Comparison of ENCODE assay signal across 9 mouse cellular contexts in genomic region chr14:75761028-75761805, GRCm38 (mm10). TPM values are rescaled to one million over a fixed set of nuclear protein-coding genes. Genes with fewer than 3 reads are reported as not detected.
DNase-seq lines count a peak whose midpoint lies in the region; ATAC-seq and TF ChIP-seq lines count a peak whose summit lies in the region.
"Had no signal": no experiment of that assay in that cellular context is flagged by ENCODE, and none has a peak within 500 bp of the region (broad histone marks: within the 10 kb centered on the region; RNA-seq: fewer than 3 reads in every experiment).

No protein-coding gene starts in this region.

- TF ChIP-seq CTCF in CH12.LX (conservative IDR thresholded peaks at IDR 0.05 in 1 of 2, IDR thresholded peaks at IDR 0.05 in 1 of 2; ENCODE audit: low read depth in 2 of 2, low read length in 2 of 2) = peak; percentile 78

- H3K4me1 ChIP-seq in hindbrain, embryonic 11.5 days (replicated peaks; ENCODE audit: control insufficient read depth, insufficient read depth, low read length) = no peaks in the 10 kb centered on the region
- H3K4me1 ChIP-seq in hindbrain, embryonic 13.5 days (replicated peaks) = no peaks in the 10 kb centered on the region
- H3K4me1 ChIP-seq in CH12.LX (ENCODE audit: control insufficient read depth in 1 of 2, insufficient read depth in 2 of 2) = peaks cover 0 to 8% of the 10 kb centered on the region in 2 experiments; a peak in 3 of 4 replicates
- no peaks in the 10 kb centered on the region for H3K4me1 ChIP-seq in midbrain, embryonic 16.5 days (ENCODE audit: control insufficient read depth, insufficient read depth, low read length)
- H3K4me1 ChIP-seq: embryonic facial prominence, embryonic 15.5 days had no signal

- no peak for TF ChIP-seq EP300 in CH12.LX (IDR thresholded peaks at IDR 0.05; ENCODE audit: low read length)

- in situ Hi-C loops in CH12.LX (cut with MboI; ENCODE audit: low pct_ligation_motif_present, low pct_unique_long_range_greater_than_20kb, low sequenced_read_pairs) = no loop called here

- 66% methylated on average over 10 of the region's 10 CpGs for WGBS in hindbrain, embryonic 11.5 days
- WGBS in hindbrain, embryonic 13.5 days = 64% methylated on average over 10 of the region's 10 CpGs
- 64% methylated on average over 10 of the region's 10 CpGs for WGBS in midbrain, embryonic 16.5 days

- H3K4me2 ChIP-seq in hindbrain, embryonic 11.5 days (replicated peaks; ENCODE audit: low read depth, low read length) = no peak overlapping the region
- H3K4me2 ChIP-seq in hindbrain, embryonic 13.5 days = no peak overlapping the region
- no peak overlapping the region for H3K4me2 ChIP-seq in CH12.LX (ENCODE audit: insufficient read depth, low read depth, poor library complexity, severe bottlenecking)
- no peak overlapping the region for H3K4me2 ChIP-seq in midbrain, embryonic 16.5 days (ENCODE audit: low read length)
- H3K4me2 ChIP-seq: embryonic facial prominence, embryonic 15.5 days had no signal

- TF ChIP-seq RAD21 in CH12.LX (IDR thresholded peaks at IDR 0.05; ENCODE audit: low read depth, low read length) = peak; percentile 70

- H3K9me3 ChIP-seq in hindbrain, embryonic 11.5 days (ENCODE audit: control insufficient read depth, low read length) = no peaks in the 10 kb centered on the region
- H3K9me3 ChIP-seq in hindbrain, embryonic 13.5 days = no peaks in the 10 kb centered on the region
- no peaks in the 10 kb centered on the region for H3K9me3 ChIP-seq in CH12.LX (replicated peaks; ENCODE audit: low read length)
- H3K9me3 ChIP-seq in midbrain, embryonic 16.5 days (replicated peaks; ENCODE audit: control insufficient read depth, low read length, poor library complexity, severe bottlenecking) = no peaks in the 10 kb centered on the region
- H3K9me3 ChIP-seq: embryonic facial prominence, embryonic 15.5 days had no signal

- no peaks in the 10 kb centered on the region for H3K79me2 ChIP-seq in CH12.LX (replicated peaks; ENCODE audit: control insufficient read depth, extremely low read depth, insufficient read depth, poor library complexity, severe bottlenecking)

- H3K4me3 ChIP-seq in hindbrain, embryonic 11.5 days (ENCODE audit: low read depth, low read length) = no peak overlapping the region
- no peak overlapping the region for H3K4me3 ChIP-seq in hindbrain, embryonic 13.5 days
- H3K4me3 ChIP-seq in CH12.LX (replicated peaks in 1 of 3; ENCODE audit: low read depth in 2 of 3, low read length in 2 of 3, poor library complexity in 1 of 3) = no peak overlapping the region
- H3K4me3 ChIP-seq in midbrain, embryonic 16.5 days (ENCODE audit: low read depth, low read length) = no peak overlapping the region
- H3K4me3 ChIP-seq: embryonic facial prominence, embryonic 15.5 days had no signal

- peak; percentile 72 for DNase-seq in hindbrain, embryonic 11.5 days (ENCODE audit: low spot score)
- DNase-seq in CH12.LX (ENCODE audit: extremely low read depth) = peak; percentile 55
- DNase-seq in brain, adult 2 months (ENCODE audit: low read depth, low spot score) = peak; percentile 73
- peak; percentile 30 for DNase-seq in fibroblast of lung, adult 2 months (ENCODE audit: low read depth)
- DNase-seq in layer of hippocampus, postnatal 10 days (ENCODE audit: low spot score in 2 of 2) = peak; percentile 23 to 47
- DNase-seq in gastrocnemius, postnatal 10 days = no peak

- no peaks in the 10 kb centered on the region for H3K27me3 ChIP-seq in hindbrain, embryonic 11.5 days (ENCODE audit: control insufficient read depth, insufficient read depth, low read length)
- peaks cover 11% of the 10 kb centered on the region for H3K27me3 ChIP-seq in hindbrain, embryonic 13.5 days
- H3K27me3 ChIP-seq in CH12.LX (replicated peaks) = no peaks in the 10 kb centered on the region
- H3K27me3 ChIP-seq in midbrain, embryonic 16.5 days (ENCODE audit: control insufficient read depth, insufficient read depth, low read depth, low read length) = no peaks in the 10 kb centered on the region; the same call in 1 of the 2 replicates
- H3K27me3 ChIP-seq: embryonic facial prominence, embryonic 15.5 days had no signal

- H3K27ac ChIP-seq in hindbrain, embryonic 11.5 days (ENCODE audit: low read depth, low read length) = no peak overlapping the region
- H3K27ac ChIP-seq in hindbrain, embryonic 13.5 days = no peak overlapping the region
- H3K27ac ChIP-seq in CH12.LX (ENCODE audit: insufficient read depth, low read depth) = no peak overlapping the region
- no peak overlapping the region for H3K27ac ChIP-seq in midbrain, embryonic 16.5 days (ENCODE audit: low read length)
- H3K27ac ChIP-seq: embryonic facial prominence, embryonic 15.5 days had no signal

- ATAC-seq in hindbrain, embryonic 11.5 days (ENCODE audit: low FRiP score) = no peak
- ATAC-seq in hindbrain, embryonic 13.5 days (ENCODE audit: low FRiP score) = no peak
- ATAC-seq in midbrain, embryonic 16.5 days = peak; percentile 61; the same call in 1 of the 2 replicates

- H3K9ac ChIP-seq in hindbrain, embryonic 11.5 days (ENCODE audit: low read depth, low read length) = no peak overlapping the region
- H3K9ac ChIP-seq in hindbrain, embryonic 13.5 days = no peak overlapping the region
- no peak overlapping the region for H3K9ac ChIP-seq in CH12.LX (ENCODE audit: insufficient read depth, low read depth)
- no peak overlapping the region for H3K9ac ChIP-seq in midbrain, embryonic 16.5 days (ENCODE audit: low read depth, low read length)
- H3K9ac ChIP-seq: embryonic facial prominence, embryonic 15.5 days had no signal

- H3K36me3 ChIP-seq in hindbrain, embryonic 11.5 days (ENCODE audit: control insufficient read depth, insufficient read depth, low read length) = no peaks in the 10 kb centered on the region
- peaks cover 29% of the 10 kb centered on the region for H3K36me3 ChIP-seq in hindbrain, embryonic 13.5 days
- peaks cover 16 to 56% of the 10 kb centered on the region in 2 experiments for H3K36me3 ChIP-seq in CH12.LX (replicated peaks in 1 of 2; ENCODE audit: control insufficient read depth in 1 of 2, insufficient read depth in 1 of 2, low read length in 1 of 2)
- 0 out of 2 replicates have a peak, but pooled peaks cover 3% of the 10 kb centered on the region for H3K36me3 ChIP-seq in midbrain, embryonic 16.5 days (ENCODE audit: control insufficient read depth, insufficient read depth, low read length)
- H3K36me3 ChIP-seq: embryonic facial prominence, embryonic 15.5 days had no signal

- dilution Hi-C loops in CH12.LX (cut with MboI; ENCODE audit: extremely low pct_ligation_motif_present, extremely low pct_unique_long_range_greater_than_20kb, low sequenced_read_pairs) = no loop called here

- no peak for TF ChIP-seq POLR2A in CH12.LX (IDR thresholded peaks at IDR 0.05; ENCODE audit: low read depth, low read length)

TF ChIP-seq in CH12.LX, 34 proteins besides CTCF, POLR2A, EP300 and RAD21:
- TF ChIP-seq GABPA (IDR thresholded peaks at IDR 0.05; ENCODE audit: insufficient replicate concordance, low read depth, low read length) (no peak), MEF2A (IDR thresholded peaks at IDR 0.05; ENCODE audit: borderline replicate concordance, low read depth, low read length) (0 out of 2 replicates have a peak, but pooled peaks have one; percentile 13), MAX (IDR thresholded peaks at IDR 0.05; ENCODE audit: low read length) (no peak), UBTF (IDR thresholded peaks at IDR 0.05; ENCODE audit: low read depth, low read length) (no peak), MXI1 (IDR thresholded peaks at IDR 0.05; ENCODE audit: low read depth, low read length) (no peak), SMC3 (IDR thresholded peaks at IDR 0.05; ENCODE audit: low read depth, low read length) (peak; percentile 44), TCF12 (IDR thresholded peaks at IDR 0.05; ENCODE audit: low read depth, low read length) (no peak), ZC3H11A (IDR thresholded peaks at IDR 0.05; ENCODE audit: low read depth, low read length) (no peak), JUND (conservative IDR thresholded peaks at IDR 0.05; ENCODE audit: low read depth, low read length) (no peak), NRF1 (IDR thresholded peaks at IDR 0.05; ENCODE audit: low read depth, low read length) (no peak), CHD2 (IDR thresholded peaks at IDR 0.05; ENCODE audit: low read length) (no peak), IRF4 (IDR thresholded peaks at IDR 0.05; ENCODE audit: low read depth, low read length) (no peak)

RNA-seq across cellular contexts. Expression of gene Cog3, which starts 6.9 kb away (rescaled TPM):
- polyA plus RNA-seq in hindbrain, embryonic 11.5 days (2014; fragmentation: Nextera tagmentation; extraction: Ambion mirVana) = 23.2 and 28.2 TPM in 2 replicates
- 18.6 and 19.2 TPM in 2 replicates for polyA plus RNA-seq in hindbrain, embryonic 13.5 days (2015; fragmentation: Nextera tagmentation; extraction: Ambion mirVana)
- total RNA-seq in CH12.LX (2012; rRNA removed) (15.3 and 16.3 TPM in 2 replicates), CH12.LX (2014; rRNA removed) (21.0 and 21.4 TPM in 2 replicates)
- 11.8 and 13.6 TPM in 2 replicates for polyA plus RNA-seq in CH12.LX (2012; ENCODE audit: insufficient read length, low read depth)
- 10 to 100 TPM; 23.0 to 25.3 TPM for total RNA-seq in layer of hippocampus, postnatal 10 days (2021)
- polyA plus RNA-seq in midbrain, embryonic 16.5 days (2015; fragmentation: Nextera tagmentation; extraction: Ambion mirVana) = 19.1 and 21.3 TPM in 2 replicates
- total RNA-seq in gastrocnemius, postnatal 10 days (2021) = 10 to 100 TPM; 10.6 to 12.6 TPM

RNA-seq across cellular contexts. Expression of gene Slc25a30, which starts 25.6 kb away (rescaled TPM):
- polyA plus RNA-seq in hindbrain, embryonic 11.5 days (2014; fragmentation: Nextera tagmentation; extraction: Ambion mirVana) = 9.3 and 11.3 TPM in 2 replicates
- 11.4 and 12.2 TPM in 2 replicates for polyA plus RNA-seq in hindbrain, embryonic 13.5 days (2015; fragmentation: Nextera tagmentation; extraction: Ambion mirVana)
- total RNA-seq in CH12.LX (2012; rRNA removed) (10.7 and 18.2 TPM in 2 replicates), CH12.LX (2014; rRNA removed) (15.5 and 17.0 TPM in 2 replicates)
- polyA plus RNA-seq in CH12.LX (2012; ENCODE audit: insufficient read length, low read depth) = 8.3 and 9.6 TPM in 2 replicates
- total RNA-seq in layer of hippocampus, postnatal 10 days (2021) = 10 to 100 TPM; 11.0 to 12.9 TPM
- polyA plus RNA-seq in midbrain, embryonic 16.5 days (2015; fragmentation: Nextera tagmentation; extraction: Ambion mirVana) = 8.9 and 11.0 TPM in 2 replicates
- 1 to 10 TPM; 6.3 to 9.8 TPM for total RNA-seq in gastrocnemius, postnatal 10 days (2021)
